Mouse (Mus musculus): ENCODE measurements around the gene Pik3cd. TPM values are rescaled to one million over a fixed set of nuclear protein-coding genes. Genes with fewer than 3 reads are reported as not detected.

The Pik3cd gene
- polyA plus RNA-seq, 1 experiment from 2014 or later = 14.0 TPM

- H3K4me1 ChIP-seq = peaks cover 10% of the 10 kb centered on the region; the same call in 1 of the 2 replicates
- H3K9ac ChIP-seq (replicated peaks) = no peak overlapping the region
- ATAC-seq (ENCODE audit: low FRiP score, low read depth) = no peak
- H3K4me3 ChIP-seq = no peak overlapping the region
- H3K9me3 ChIP-seq = no peaks in the 10 kb centered on the region
- H3K36me3 ChIP-seq = peaks cover 84% of the 10 kb centered on the region
- no peaks in the 10 kb centered on the region for H3K27me3 ChIP-seq
- no peak overlapping the region for H3K4me2 ChIP-seq (replicated peaks)
- 77% methylated on average over 12 of the region's 12 CpGs for WGBS
- H3K27ac ChIP-seq (replicated peaks) = no peak overlapping the region
Observed at GRCm38 (mm10) chr4:149723021-149723390, 20.6 kb upstream of the Pik3cd start.

DNA sequence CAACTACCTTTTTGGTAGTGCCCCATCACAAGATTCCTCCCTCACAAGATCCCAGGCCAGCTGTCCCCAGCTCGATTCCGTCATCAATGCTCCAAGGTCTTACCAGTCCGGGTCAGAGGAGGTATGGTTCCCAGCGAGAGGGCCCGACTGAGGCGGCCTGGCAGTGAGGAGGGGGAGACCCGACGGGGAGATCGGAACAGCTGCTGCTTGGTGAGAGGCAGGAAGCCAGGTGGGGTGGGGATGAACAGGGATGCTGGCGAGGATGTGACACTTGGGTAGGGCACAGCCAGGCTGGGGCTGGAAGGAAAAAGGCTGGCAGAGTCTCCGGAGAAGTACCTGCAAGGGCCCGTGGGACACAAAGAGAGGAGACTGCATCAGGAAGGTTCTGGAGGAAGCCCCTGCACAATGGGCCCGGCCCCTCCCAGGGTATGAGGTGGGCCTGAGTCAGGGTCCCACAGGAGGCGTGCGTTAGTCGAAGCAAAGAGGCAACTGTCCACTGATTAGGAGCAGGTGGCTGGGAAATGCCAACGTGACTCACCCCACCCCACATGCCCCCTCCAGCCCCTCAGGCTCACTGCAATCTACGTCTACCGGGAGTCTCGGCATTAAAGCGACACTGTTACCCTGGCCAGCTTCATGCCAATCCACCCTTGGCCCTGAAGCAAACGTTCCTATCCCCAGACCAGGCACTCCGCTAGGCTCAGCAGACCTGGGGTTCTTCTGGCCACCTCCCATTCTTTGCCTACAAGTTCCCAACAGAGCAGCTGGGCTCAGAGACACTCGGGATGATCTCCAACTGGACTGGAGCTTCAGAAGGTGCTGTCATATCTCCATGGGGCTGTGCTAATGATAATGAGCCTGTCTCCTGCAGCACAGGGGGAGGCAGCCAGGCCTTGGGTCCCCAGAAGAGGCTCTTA is 20.0 kb upstream of the Pik3cd start:
- no peaks in the 10 kb centered on the region for H3K27me3 ChIP-seq
- 0 out of 2 replicates have a peak overlapping the region, but pooled peaks have one; percentile 20 for H3K27ac ChIP-seq (replicated peaks)
- ATAC-seq (ENCODE audit: low FRiP score, low read depth) = no peak
- H3K4me1 ChIP-seq = peaks cover 10% of the 10 kb centered on the region; the same call in 1 of the 2 replicates
- no peaks in the 10 kb centered on the region for H3K9me3 ChIP-seq
- WGBS = 89% methylated on average over 24 of the region's 24 CpGs
- H3K9ac ChIP-seq (replicated peaks) = no peak overlapping the region
- H3K4me3 ChIP-seq = no peak overlapping the region
- H3K36me3 ChIP-seq = peaks cover 84% of the 10 kb centered on the region
- H3K4me2 ChIP-seq (replicated peaks) = no peak overlapping the region

- Histone ChIP-seq H3K36me3 (peaks cover 84% of the 10 kb centered on the region), H3K27ac (replicated peaks) (no peak overlapping the region), H3K9ac (replicated peaks) (no peak overlapping the region), H3K9me3 (no peaks in the 10 kb centered on the region), H3K27me3 (no peaks in the 10 kb centered on the region), H3K4me2 (replicated peaks) (no peak overlapping the region), H3K4me1 (peaks cover 10% of the 10 kb centered on the region; the same call in 1 of the 2 replicates), H3K4me3 (no peak overlapping the region)
- ATAC-seq (ENCODE audit: low FRiP score, low read depth) = no peak
- 89% methylated on average over 8 of the region's 8 CpGs for WGBS
Observed at GRCm38 (mm10) chr4:149721163-149721562, 18.8 kb upstream of the Pik3cd start.

GRCm38 (mm10) chr4:149719686-149720085 is 17.3 kb upstream of the Pik3cd start:
- no peak overlapping the region for H3K4me2 ChIP-seq (replicated peaks)
- H3K9me3 ChIP-seq = no peaks in the 10 kb centered on the region
- H3K4me1 ChIP-seq = peaks cover 7% of the 10 kb centered on the region; the same call in 1 of the 2 replicates
- H3K27me3 ChIP-seq = no peaks in the 10 kb centered on the region
- peaks cover 86% of the 10 kb centered on the region for H3K36me3 ChIP-seq
- no peak for ATAC-seq (ENCODE audit: low FRiP score, low read depth)
- H3K4me3 ChIP-seq = no peak overlapping the region
- H3K27ac ChIP-seq (replicated peaks) = no peak overlapping the region
- no peak overlapping the region for H3K9ac ChIP-seq (replicated peaks)
- WGBS = 88% methylated on average over 6 of the region's 6 CpGs

DNA sequence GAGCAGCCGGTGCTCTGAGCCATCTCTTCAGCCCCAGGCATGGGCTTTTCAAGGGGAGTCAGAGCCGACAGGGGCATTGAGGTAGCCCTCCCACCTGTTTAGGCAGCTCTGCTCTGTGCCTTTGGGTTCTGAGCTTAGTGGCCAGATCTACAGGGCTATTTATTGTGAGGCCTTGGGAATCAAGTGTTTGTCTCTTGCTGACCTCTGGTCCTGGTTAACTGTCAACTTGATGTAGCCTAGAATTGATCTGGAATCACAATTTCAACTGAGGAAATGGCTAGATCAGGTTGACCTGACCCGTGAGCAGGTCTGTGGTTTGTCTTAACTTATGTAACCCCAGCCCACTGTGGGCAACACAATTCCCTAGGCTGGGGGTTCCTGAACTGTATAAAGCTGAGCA is 12.2 kb upstream of the Pik3cd start:
- H3K4me1 ChIP-seq = peaks cover 7% of the 10 kb centered on the region; the same call in 1 of the 2 replicates
- no peak for ATAC-seq (ENCODE audit: low FRiP score, low read depth)
- H3K36me3 ChIP-seq = peaks cover 50% of the 10 kb centered on the region
- WGBS = 84% methylated on average over 3 of the region's 3 CpGs
- H3K4me2 ChIP-seq (replicated peaks) = no peak overlapping the region
- H3K4me3 ChIP-seq = no peak overlapping the region
- H3K9ac ChIP-seq (replicated peaks) = no peak overlapping the region
- H3K27me3 ChIP-seq = no peaks in the 10 kb centered on the region
- H3K9me3 ChIP-seq = no peaks in the 10 kb centered on the region
- H3K27ac ChIP-seq (replicated peaks) = no peak overlapping the region

GRCm38 (mm10) chr4:149711955-149712354 is 9.6 kb upstream of the Pik3cd start:
- Histone ChIP-seq H3K4me3 (no peak overlapping the region), H3K4me1 (peaks cover 7% of the 10 kb centered on the region; the same call in 1 of the 2 replicates), H3K27me3 (no peaks in the 10 kb centered on the region), H3K27ac (replicated peaks) (no peak overlapping the region), H3K36me3 (peaks cover 24% of the 10 kb centered on the region), H3K9me3 (no peaks in the 10 kb centered on the region), H3K4me2 (replicated peaks) (0 out of 2 replicates have a peak overlapping the region, but pooled peaks have one; percentile 13), H3K9ac (replicated peaks) (no peak overlapping the region)
- no peak for ATAC-seq (ENCODE audit: low FRiP score, low read depth)
- WGBS = 17% methylated on average over 7 of the region's 7 CpGs

DNA sequence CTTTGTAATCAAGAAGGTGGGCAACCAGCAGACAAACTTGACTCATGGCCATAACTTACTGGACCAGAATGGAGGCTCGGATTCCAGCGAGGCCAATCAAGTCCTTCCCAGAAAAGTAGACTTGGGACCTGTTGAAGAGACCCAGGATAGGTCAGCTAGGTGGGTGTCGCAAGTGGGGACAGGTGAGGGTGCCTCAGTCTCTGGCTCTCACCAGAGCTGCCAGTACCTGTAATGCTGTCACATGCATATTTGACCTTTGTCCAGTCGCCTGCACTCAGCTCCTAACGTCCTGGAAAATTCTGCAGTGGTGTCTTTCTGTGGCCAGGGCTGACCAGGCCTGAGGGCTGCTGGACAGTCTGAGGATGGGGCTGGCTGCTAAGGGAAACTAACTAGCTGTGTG is 9.1 kb upstream of the Pik3cd start:
- WGBS = 86% methylated on average over 5 of the region's 5 CpGs
- H3K4me1 ChIP-seq = peaks cover 7% of the 10 kb centered on the region; the same call in 1 of the 2 replicates
- H3K9me3 ChIP-seq = no peaks in the 10 kb centered on the region
- no peak overlapping the region for H3K27ac ChIP-seq (replicated peaks)
- H3K4me3 ChIP-seq = no peak overlapping the region
- ATAC-seq (ENCODE audit: low FRiP score, low read depth) = 0 out of 2 replicates have a peak, but pooled peaks have one; percentile 38
- no peak overlapping the region for H3K9ac ChIP-seq (replicated peaks)
- peaks cover 19% of the 10 kb centered on the region for H3K36me3 ChIP-seq
- no peaks in the 10 kb centered on the region for H3K27me3 ChIP-seq
- no peak overlapping the region for H3K4me2 ChIP-seq (replicated peaks)

GRCm38 (mm10) chr4:149710510-149710909 is 8.1 kb upstream of the Pik3cd start:
- ATAC-seq (ENCODE audit: low FRiP score, low read depth) = peak; percentile 19; the same call in 1 of the 2 replicates

DNA sequence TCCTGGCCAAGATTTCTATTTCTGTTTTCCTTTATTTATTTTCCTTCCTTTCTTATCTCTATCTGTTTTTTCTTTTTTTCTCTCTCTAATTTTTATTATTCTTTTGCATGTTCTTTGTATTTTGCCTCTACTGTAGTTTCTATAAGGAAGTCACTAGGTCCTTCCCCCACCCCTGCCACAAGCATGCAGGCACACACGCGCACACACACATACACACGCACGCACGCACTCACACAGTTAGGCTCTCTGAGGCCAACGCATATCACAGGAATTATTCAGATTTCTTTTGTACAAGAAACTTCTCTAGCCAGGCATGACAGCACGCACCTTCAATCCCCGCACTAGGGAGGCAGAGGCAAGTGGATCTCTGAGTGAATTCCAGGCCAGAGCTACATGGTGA is 3.6 kb upstream of the Pik3cd start:
- no peaks in the 10 kb centered on the region for H3K36me3 ChIP-seq
- peaks cover 6% of the 10 kb centered on the region; the same call in 1 of the 2 replicates for H3K27me3 ChIP-seq
- H3K9me3 ChIP-seq = no peaks in the 10 kb centered on the region
- WGBS = 91% methylated on average over 8 of the region's 8 CpGs
- H3K4me3 ChIP-seq = no peak overlapping the region
- H3K9ac ChIP-seq (replicated peaks) = no peak overlapping the region
- no peak overlapping the region for H3K4me2 ChIP-seq (replicated peaks)
- H3K27ac ChIP-seq (replicated peaks) = no peak overlapping the region
- no peak for ATAC-seq (ENCODE audit: low FRiP score, low read depth)
- H3K4me1 ChIP-seq = no peaks in the 10 kb centered on the region

More at GRCm38 (mm10) chr4:149710510-149710909, 8.1 kb upstream of the Pik3cd start:
- Histone ChIP-seq H3K4me2 (replicated peaks) (no peak overlapping the region), H3K9ac (replicated peaks) (no peak overlapping the region), H3K36me3 (peaks cover 10% of the 10 kb centered on the region), H3K27ac (replicated peaks) (no peak overlapping the region), H3K4me3 (no peak overlapping the region), H3K27me3 (no peaks in the 10 kb centered on the region), H3K9me3 (no peaks in the 10 kb centered on the region), H3K4me1 (peaks cover 7% of the 10 kb centered on the region; the same call in 1 of the 2 replicates)
- 24% methylated on average over 5 of the region's 5 CpGs for WGBS

GRCm38 (mm10) chr4:149705298-149705697 is 2.9 kb upstream of the Pik3cd start:
- H3K4me1 ChIP-seq = no peaks in the 10 kb centered on the region
- WGBS = 70% methylated on average over 7 of the region's 7 CpGs
- H3K27ac ChIP-seq (replicated peaks) = no peak overlapping the region
- no peak overlapping the region for H3K9ac ChIP-seq (replicated peaks)
- H3K9me3 ChIP-seq = no peaks in the 10 kb centered on the region
- H3K4me2 ChIP-seq (replicated peaks) = no peak overlapping the region
- H3K36me3 ChIP-seq = no peaks in the 10 kb centered on the region
- peaks cover 6% of the 10 kb centered on the region; the same call in 1 of the 2 replicates for H3K27me3 ChIP-seq
- no peak for ATAC-seq (ENCODE audit: low FRiP score, low read depth)
- H3K4me3 ChIP-seq = no peak overlapping the region

GRCm38 (mm10) chr4:149701426-149702209 is 753 bp downstream of the Pik3cd start:
- WGBS = 65% methylated on average over 18 of the region's 18 CpGs
- no peak overlapping the region for H3K4me3 ChIP-seq
- H3K4me1 ChIP-seq = peaks cover 10% of the 10 kb centered on the region
- no peak overlapping the region for H3K4me2 ChIP-seq (replicated peaks)
- no peaks in the 10 kb centered on the region for H3K36me3 ChIP-seq
- H3K27me3 ChIP-seq = peaks cover 42% of the 10 kb centered on the region
- H3K9ac ChIP-seq (replicated peaks) = no peak overlapping the region
- H3K27ac ChIP-seq (replicated peaks) = no peak overlapping the region
- no peaks in the 10 kb centered on the region for H3K9me3 ChIP-seq
- ATAC-seq (ENCODE audit: low FRiP score, low read depth) = no peak

- no peaks in the 10 kb centered on the region for H3K9me3 ChIP-seq
- H3K4me1 ChIP-seq = peaks cover 10% of the 10 kb centered on the region
- no peak overlapping the region for H3K4me3 ChIP-seq
- ATAC-seq (ENCODE audit: low FRiP score, low read depth) = no peak
- H3K36me3 ChIP-seq = no peaks in the 10 kb centered on the region
- no peak overlapping the region for H3K9ac ChIP-seq (replicated peaks)
- WGBS = 79% methylated on average over 4 of the region's 4 CpGs
- no peak overlapping the region for H3K4me2 ChIP-seq (replicated peaks)
- H3K27ac ChIP-seq (replicated peaks) = no peak overlapping the region
- peaks cover 55% of the 10 kb centered on the region for H3K27me3 ChIP-seq
Observed at GRCm38 (mm10) chr4:149699953-149700352, 2.4 kb downstream of the Pik3cd start.
